In the genomic region with DNA sequence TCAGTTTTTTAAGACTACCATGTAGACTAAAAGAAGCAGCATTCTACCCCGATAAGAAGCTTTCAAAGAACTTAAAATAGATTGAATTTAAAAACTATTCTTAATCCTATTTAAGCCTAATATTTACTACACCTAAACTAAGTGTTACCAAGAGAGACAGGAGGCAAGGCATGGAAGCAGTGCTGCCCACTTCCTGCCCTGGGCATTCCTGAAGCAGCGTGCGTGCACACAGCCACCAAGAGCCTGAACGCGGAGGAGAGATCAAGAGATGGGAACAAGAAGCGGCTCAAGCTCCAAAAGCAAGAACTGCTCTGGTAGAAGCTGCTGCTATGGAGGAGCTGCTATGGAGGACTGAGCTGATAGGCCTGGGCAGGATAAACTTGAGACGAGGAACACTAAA, we compare ENCODE assay signal across 15 mouse cellular contexts.
"Had no signal": no experiment of that assay in that cellular context is flagged by ENCODE, and none has a peak within 500 bp of the region (broad histone marks: within the 10 kb centered on the region; RNA-seq: fewer than 3 reads in every experiment).

No protein-coding gene starts in this region.

- H3K9ac ChIP-seq: liver, embryonic 13.5 days; neural tube, embryonic 13.5 days had no signal

- ATAC-seq: hindbrain, embryonic 16.5 days; lung, postnatal 0 days had no signal

- H3K4me3 ChIP-seq: left cerebral cortex, adult 2 months; liver, embryonic 13.5 days; midbrain, embryonic 10.5 days; neural tube, embryonic 13.5 days had no signal

- H3K27me3 ChIP-seq: liver, embryonic 13.5 days; megakaryocyte, embryonic 14.5 days; neural tube, embryonic 13.5 days had no signal

- H3K4me2 ChIP-seq: liver, embryonic 13.5 days; neural tube, embryonic 13.5 days had no signal

- DNase-seq: kidney, adult 18-20 months; kidney, postnatal 10 days; kidney, postnatal 36 days; layer of hippocampus, postnatal 36 days; left cerebral cortex, postnatal 4 days; liver, embryonic 13.5 days; lung, adult 2 months; lung, postnatal 36 days; midbrain, embryonic 14.5 days had no signal

- H3K36me3 ChIP-seq: liver, embryonic 13.5 days; midbrain, embryonic 10.5 days; neural tube, embryonic 13.5 days had no signal

- H3K27ac ChIP-seq: left cerebral cortex, adult 2 months; liver, embryonic 13.5 days; midbrain, embryonic 10.5 days had no signal

- H3K9me3 ChIP-seq: liver, embryonic 13.5 days; midbrain, embryonic 10.5 days; neural tube, embryonic 13.5 days had no signal
